Mouse (Mus musculus): ENCODE results near the gene Tcap. TPM values are rescaled to one million over a fixed set of nuclear protein-coding genes. Genes with fewer than 3 reads are reported as not detected.

Tcap gene
- polyA plus RNA-seq (2015; fragmentation: Nextera tagmentation; extraction: Ambion mirVana) = 0.23 and 0.43 TPM in 2 replicates

DNA sequence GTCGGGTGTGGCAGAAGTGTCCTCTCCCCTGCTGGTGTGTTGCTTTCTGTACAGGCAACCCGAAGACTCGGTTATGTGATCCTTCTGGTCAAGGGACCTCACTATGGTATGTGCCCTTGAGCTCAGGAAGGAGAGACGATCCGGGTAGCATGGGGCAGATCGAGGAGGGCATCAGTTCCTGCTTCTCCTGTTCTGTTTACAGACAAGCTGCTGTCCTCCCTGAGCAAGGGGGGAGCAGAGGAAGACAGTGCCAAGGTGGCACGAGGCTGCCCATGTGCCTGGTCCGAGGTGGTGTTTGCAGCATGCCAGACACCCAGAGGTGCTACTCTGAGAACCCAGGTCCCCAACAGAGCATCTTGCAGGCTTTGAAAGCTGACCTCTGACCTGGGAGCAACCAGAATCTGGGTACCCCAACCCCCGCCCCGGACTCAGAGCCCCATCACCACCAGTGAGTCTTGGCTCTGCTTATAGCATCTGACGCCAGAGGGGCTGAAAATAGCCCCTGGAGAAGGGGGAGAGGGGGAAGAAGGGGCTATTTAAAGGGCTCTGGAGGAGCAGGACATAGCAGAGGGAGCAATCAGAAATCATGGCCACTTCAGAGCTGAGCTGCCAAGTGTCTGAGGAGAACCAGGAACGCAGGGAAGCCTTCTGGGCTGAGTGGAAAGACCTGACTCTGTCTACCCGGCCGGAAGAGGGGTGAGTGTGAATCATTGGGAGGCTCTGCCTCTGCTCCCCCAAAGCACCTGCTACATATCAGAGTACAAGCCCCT lies at the start of gene Tcap:
Gene Tcap, plus strand, starts transcription at position 551 of the 770 bp plus-strand sequence.
- no peak within 1 kb of the TSS for H3K27ac ChIP-seq

DNA sequence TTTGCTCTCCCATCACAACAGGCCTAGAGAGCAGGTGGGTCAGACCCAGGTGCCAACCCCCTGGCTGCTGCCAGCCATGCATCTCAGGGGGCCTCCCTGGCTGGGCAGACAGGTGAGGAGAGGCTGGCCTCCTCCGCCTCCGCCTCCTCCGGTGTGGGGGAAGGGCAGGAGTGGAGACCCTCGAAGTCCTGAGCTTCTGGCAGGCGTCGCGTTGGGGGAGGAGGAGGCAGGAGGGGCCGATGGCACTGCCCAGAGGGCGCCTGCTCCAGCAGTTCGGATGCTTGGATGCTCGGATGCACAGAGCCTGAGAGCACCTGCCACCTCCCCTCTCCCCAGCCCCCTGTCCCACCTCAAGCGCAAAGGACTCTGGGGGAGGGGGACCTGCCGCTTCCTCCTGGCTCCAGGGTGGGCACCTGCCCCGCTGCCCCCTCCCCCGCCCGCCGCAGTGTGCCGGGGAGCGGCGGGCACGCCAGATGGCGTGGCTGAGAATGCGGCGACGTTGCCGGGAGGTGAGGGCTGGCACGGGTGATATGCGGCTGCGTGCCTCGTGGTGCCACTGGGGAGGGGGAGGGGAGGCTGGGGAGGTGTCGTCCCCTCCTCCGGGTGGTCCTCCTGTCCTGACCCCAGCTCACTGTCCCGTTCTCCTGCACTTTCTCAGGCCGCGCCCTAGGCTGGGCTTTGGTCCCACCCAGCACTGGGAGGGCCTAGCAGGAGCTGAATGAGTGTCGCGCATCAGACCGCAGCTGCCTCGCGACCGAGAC lies 49.5 kb upstream of the Tcap start:
- Histone ChIP-seq H3K9me3 (no peaks in the 10 kb centered on the region), H3K4me1 (peaks cover 22% of the 10 kb centered on the region), H3K4me2 (peak overlapping the region; percentile 46), H3K27ac (no peak overlapping the region), H3K9ac (no peak overlapping the region), H3K4me3 (replicated peaks) (peak overlapping the region; percentile 14), H3K27me3 (replicated peaks) (peaks cover 99% of the 10 kb centered on the region), H3K36me3 (no peaks in the 10 kb centered on the region)
- 4% methylated on average over 35 of the region's 41 CpGs for WGBS
- no peak for ATAC-seq (ENCODE audit: insufficient read depth, low FRiP score, low read depth)

More for the DNA sequence above, at the start of gene Tcap:
- Histone ChIP-seq H3K4me3 (replicated peaks) (no peak within 1 kb of the TSS), H3K4me1 (no peaks in the 10 kb centered on the region), H3K36me3 (peaks cover 8% of the 10 kb centered on the region; the same call in 1 of the 2 replicates), H3K4me2 (no peak within 1 kb of the TSS), H3K27me3 (replicated peaks) (peaks cover 39% of the 10 kb centered on the region), H3K9me3 (no peaks in the 10 kb centered on the region), H3K9ac (no peak within 1 kb of the TSS)
- WGBS = 60% methylated on average over 14 of the region's 14 CpGs
- no peak for ATAC-seq (ENCODE audit: insufficient read depth, low FRiP score, low read depth)

DNA sequence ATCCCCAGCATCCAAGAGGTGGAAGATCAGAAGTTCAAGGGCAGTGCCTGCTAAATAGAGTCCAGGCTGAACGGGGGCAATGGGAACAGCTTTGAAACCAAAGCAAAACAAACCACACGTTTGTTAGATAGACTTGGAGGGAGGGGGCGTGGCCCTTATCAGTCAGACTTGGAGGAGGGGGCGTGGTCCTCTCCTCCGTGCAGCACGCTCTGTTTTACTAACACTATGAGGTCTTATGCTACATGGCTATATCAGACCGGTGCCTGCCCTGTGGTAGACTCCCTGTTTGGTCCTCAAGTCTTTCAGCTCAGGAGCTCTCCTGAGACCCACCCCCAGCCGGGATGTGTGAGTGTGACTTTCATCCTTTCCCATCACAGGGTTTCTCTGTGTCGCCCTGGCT lies 48.4 kb upstream of the Tcap start:
- Histone ChIP-seq H3K9me3 (no peaks in the 10 kb centered on the region), H3K4me2 (no peak overlapping the region), H3K4me1 (peaks cover 26% of the 10 kb centered on the region), H3K27me3 (replicated peaks) (peaks cover 99% of the 10 kb centered on the region), H3K36me3 (no peaks in the 10 kb centered on the region), H3K4me3 (replicated peaks) (no peak overlapping the region), H3K27ac (no peak overlapping the region), H3K9ac (no peak overlapping the region)
- WGBS = 6% methylated on average over 9 of the region's 9 CpGs
- no peak for ATAC-seq (ENCODE audit: insufficient read depth, low FRiP score, low read depth)

DNA sequence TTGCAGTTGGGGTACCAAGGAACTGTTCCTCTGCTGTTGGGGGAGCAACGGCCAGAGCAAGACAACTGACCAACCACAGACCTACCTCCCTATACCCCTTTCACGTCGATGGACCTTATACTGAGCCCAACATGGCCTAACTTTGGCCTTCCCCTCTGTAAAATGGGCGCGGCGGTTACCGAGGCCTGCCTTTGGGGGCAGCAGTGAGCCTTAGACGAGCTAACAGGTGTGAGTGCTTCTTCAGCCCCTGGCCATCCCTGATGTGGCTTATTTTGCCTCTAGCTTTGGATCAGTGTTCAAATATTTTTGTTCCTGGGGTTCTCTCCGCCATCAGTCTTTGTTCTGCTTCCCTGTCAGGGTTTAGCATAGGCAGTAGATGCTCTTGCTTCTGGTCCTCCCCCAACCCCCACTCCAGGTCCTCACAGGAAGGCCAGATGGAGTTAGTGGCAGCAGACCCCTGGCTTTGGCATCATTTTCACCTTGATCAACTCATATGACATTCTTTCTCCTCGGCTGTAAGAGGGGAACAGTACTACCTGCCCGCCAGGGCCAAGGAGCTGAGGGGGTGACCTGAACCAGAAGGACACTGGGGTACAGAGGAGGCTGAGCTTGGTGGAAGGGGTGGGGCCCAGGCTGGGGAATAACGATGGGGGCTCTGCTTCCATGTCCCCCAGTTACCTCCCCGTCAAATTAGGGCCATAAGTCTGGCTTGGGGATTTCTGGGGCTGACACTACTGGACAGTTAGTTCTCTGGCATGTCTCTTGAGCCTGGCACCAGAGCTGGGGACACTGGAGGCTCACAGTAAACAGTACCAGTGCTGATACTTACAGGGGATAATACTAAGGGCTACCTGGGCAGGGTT lies 47.1 kb upstream of the Tcap start:
- no peaks in the 10 kb centered on the region for H3K36me3 ChIP-seq
- no peaks in the 10 kb centered on the region for H3K9me3 ChIP-seq
- no peak overlapping the region for H3K9ac ChIP-seq
- H3K27me3 ChIP-seq (replicated peaks) = peaks cover 96% of the 10 kb centered on the region
- no peak for ATAC-seq (ENCODE audit: insufficient read depth, low FRiP score, low read depth)
- no peak overlapping the region for H3K27ac ChIP-seq
- 20% methylated on average over 13 of the region's 13 CpGs for WGBS
- no peak overlapping the region for H3K4me3 ChIP-seq (replicated peaks)
- H3K4me2 ChIP-seq = no peak overlapping the region
- peaks cover 26% of the 10 kb centered on the region for H3K4me1 ChIP-seq

DNA sequence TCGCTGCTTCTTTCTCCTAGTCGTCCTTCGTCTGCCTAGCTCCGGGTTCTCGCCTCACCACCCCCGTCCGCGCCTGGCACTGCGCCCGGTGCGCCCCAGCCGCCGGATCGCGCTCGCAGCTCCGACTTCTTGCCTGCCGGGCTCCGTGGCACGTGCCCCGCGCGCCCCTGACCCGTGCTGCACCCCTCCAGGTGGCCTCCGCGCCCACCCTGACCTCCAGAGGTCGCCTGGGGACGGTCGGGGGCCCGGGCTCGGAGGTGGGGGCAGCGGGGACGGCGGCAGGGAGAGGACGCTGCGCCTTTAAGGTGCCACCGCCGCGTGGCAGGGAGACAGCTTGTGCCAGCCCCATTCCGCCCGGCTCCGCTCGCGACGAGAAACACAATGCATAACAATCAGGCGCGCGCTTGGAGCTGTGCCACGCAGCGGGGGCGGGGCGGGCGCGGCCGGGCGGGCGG lies 45.1 kb upstream of the Tcap start:
- Histone ChIP-seq H3K4me1 (peaks cover 36% of the 10 kb centered on the region), H3K9me3 (no peaks in the 10 kb centered on the region), H3K4me3 (replicated peaks) (peak overlapping the region; percentile 53), H3K27ac (no peak overlapping the region), H3K36me3 (no peaks in the 10 kb centered on the region), H3K4me2 (peak overlapping the region; percentile 100), H3K9ac (peak overlapping the region; percentile 22; the same call in 1 of the 2 replicates), H3K27me3 (replicated peaks) (peaks cover 84% of the 10 kb centered on the region)
- ATAC-seq (ENCODE audit: insufficient read depth, low FRiP score, low read depth) = no peak
- WGBS = under 1% methylated on average over 53 of the region's 57 CpGs

DNA sequence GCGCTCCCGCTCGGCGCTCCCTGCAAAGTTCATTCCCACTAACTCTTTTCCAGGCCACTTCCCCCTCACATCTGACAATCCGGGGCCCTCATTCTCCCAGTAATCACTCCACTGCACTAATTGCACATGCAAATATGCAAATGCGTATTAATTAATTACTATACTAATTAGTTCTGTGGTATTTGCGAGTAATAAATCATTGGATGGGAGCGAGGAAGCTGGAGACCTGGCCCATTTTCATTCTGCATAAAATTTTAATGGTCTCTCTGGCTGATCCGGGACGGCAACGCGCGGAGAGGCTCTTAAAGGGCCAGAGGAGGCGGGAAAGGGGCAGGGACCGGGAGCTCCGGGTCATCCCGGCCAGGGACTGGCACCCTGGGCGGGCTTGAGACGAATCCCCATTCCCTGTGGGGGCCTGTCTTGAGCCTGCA lies 44.5 kb upstream of the Tcap start:
- no peak for ATAC-seq (ENCODE audit: insufficient read depth, low FRiP score, low read depth)
- peak overlapping the region; percentile 22; the same call in 1 of the 2 replicates for H3K9ac ChIP-seq

DNA sequence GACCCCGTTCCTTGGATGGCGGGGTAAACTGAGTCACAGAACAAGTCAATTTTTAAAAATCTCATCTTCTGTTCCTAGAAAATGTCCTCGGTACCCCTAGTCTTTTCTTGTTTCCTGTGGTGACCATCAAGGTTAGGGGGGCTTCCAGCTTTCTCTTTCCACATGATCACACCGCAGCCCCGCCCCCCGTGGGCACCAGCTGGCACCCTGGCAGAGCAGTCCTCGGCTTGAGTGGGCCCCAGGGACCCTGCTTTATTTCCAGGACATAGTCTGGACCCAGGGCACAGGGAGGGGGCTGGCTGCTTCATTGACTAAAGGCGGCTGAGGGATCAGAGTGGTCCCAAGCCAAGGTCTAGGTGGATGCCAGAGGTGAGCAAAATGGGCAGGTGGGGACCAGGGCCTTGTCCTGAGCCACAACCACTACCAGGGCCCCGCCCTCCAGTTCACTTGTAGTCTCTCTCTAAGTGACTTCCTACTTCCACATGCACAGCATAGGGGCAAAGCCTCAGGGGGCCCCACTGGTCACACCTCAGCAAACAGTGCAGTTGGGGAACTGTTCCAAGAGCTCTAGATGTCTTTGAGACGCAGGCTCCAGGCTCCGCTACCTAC lies 43.8 kb upstream of the Tcap start:
- H3K9me3 ChIP-seq = no peaks in the 10 kb centered on the region
- 13% methylated on average over 11 of the region's 11 CpGs for WGBS
- ATAC-seq (ENCODE audit: insufficient read depth, low FRiP score, low read depth) = no peak

More for the DNA sequence above, 44.5 kb upstream of the Tcap start:
- under 1% methylated on average over 18 of the region's 19 CpGs for WGBS
- Histone ChIP-seq H3K4me2 (peak overlapping the region; percentile 100), H3K4me3 (replicated peaks) (peak overlapping the region; percentile 53), H3K4me1 (peaks cover 32% of the 10 kb centered on the region), H3K27ac (no peak overlapping the region), H3K27me3 (replicated peaks) (peaks cover 82% of the 10 kb centered on the region), H3K36me3 (no peaks in the 10 kb centered on the region), H3K9me3 (no peaks in the 10 kb centered on the region)

DNA sequence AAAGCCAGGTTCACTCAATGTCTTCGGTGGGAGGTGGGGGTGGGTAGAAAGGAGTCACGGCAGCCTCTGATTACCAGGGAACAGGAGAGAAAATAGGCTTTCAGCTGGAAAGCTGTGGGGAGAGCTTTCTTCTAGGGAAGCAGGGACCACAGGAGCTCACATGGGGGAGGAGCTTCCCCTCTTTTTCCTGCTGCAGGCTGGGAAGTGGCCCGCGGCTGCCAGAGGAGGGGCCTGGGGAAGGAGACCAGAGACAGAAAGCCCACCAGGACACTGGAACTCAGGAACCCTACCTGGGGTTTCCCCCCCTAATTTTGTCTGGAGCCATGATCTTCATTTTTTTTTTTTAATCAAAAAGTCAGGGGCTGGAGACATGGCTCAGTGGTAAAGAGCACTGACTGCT lies 43.0 kb upstream of the Tcap start:
- 4% methylated on average over 3 of the region's 4 CpGs for WGBS
- Histone ChIP-seq H3K9ac (no peak overlapping the region), H3K27ac (no peak overlapping the region)

More for the DNA sequence above, 43.8 kb upstream of the Tcap start:
- Histone ChIP-seq H3K27me3 (replicated peaks) (peaks cover 76% of the 10 kb centered on the region), H3K4me3 (replicated peaks) (peak overlapping the region; percentile 53; the same call in 1 of the 2 replicates), H3K4me2 (peak overlapping the region; percentile 100), H3K9ac (no peak overlapping the region), H3K36me3 (no peaks in the 10 kb centered on the region), H3K4me1 (peaks cover 25% of the 10 kb centered on the region), H3K27ac (no peak overlapping the region)

DNA sequence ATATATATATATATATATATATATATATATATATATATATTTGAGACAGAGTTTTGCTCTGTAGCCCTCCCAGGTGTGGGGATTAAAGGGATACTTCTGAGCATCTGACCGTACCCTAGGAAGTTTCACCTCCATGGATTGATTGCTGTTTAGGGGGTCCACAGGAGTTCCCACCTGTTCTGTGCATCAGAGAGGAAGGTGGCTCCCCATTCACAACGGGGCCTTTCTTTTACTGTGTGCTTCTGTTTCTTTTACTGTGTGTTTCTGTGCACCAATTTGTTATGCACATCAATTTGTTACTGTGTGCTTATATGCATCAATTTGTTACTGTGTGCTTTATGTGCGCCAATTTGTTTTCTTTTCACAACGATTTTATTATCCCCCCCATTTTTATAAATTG lies 42.4 kb upstream of the Tcap start:
- Histone ChIP-seq H3K27ac (no peak overlapping the region), H3K9ac (no peak overlapping the region), H3K36me3 (no peaks in the 10 kb centered on the region), H3K4me1 (peaks cover 20% of the 10 kb centered on the region), H3K4me2 (no peak overlapping the region), H3K27me3 (replicated peaks) (peaks cover 65% of the 10 kb centered on the region), H3K4me3 (replicated peaks) (no peak overlapping the region), H3K9me3 (no peaks in the 10 kb centered on the region)
- no peak for ATAC-seq (ENCODE audit: insufficient read depth, low FRiP score, low read depth)
- WGBS = 70% methylated on average over 4 of the region's 4 CpGs

More for the DNA sequence above, 43.0 kb upstream of the Tcap start:
- H3K27me3 ChIP-seq (replicated peaks) = peaks cover 68% of the 10 kb centered on the region
- H3K9me3 ChIP-seq = no peaks in the 10 kb centered on the region
- ATAC-seq (ENCODE audit: insufficient read depth, low FRiP score, low read depth) = no peak
- no peak overlapping the region for H3K4me2 ChIP-seq
- no peaks in the 10 kb centered on the region for H3K36me3 ChIP-seq
- peaks cover 20% of the 10 kb centered on the region for H3K4me1 ChIP-seq
- H3K4me3 ChIP-seq (replicated peaks) = no peak overlapping the region

DNA sequence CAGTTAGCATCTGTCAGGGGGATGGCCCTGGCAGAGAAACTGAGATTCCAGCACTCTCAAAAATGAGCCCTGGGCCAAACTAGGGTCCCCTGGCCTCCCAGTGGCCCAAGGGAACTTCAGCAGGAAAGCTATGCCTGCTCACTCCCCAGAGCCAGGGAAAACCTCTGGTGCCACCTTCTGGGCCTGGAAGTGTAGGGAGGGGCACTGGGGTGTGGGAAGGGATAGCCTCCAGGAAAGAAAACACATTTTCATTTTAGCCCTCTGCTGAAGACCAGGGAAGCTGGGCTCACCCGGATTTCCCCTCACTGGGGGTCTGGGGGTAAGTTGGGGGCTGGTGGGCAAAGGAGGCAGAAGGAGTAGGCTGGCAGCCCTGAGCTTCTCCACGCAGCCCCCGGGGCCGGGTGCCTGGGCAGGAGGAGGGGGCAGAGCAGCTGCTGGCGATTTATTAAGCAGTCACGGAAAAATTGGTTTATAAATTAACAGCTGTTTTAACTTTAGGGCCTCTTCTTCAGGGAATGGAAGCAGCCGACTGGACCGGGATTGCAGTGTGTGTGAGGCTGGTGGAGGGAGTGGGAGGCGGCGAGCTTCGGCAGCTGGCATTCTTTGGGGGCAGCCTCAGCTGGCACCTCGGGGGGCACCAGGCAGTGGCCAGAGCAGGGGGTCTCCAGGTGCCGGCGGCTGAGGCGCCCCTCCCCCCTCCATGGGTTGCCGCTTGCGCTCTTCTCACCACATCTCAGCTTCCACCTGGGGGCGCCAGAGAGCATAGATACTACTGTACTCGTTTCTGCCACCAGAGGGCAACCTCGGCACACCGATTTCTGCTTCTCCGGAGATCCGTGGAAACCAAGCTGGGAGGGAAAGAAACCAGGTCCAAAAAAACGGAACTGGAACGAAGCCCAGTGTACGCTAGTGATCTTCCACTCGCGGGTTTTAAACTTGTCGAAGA lies 41.3 kb upstream of the Tcap start:
- 3% methylated on average over 29 of the region's 29 CpGs for WGBS
- no peak overlapping the region for H3K27ac ChIP-seq
- no peak overlapping the region for H3K9ac ChIP-seq
- H3K27me3 ChIP-seq (replicated peaks) = peaks cover 65% of the 10 kb centered on the region
- peak overlapping the region; percentile 40 for H3K4me3 ChIP-seq (replicated peaks)
- ATAC-seq (ENCODE audit: insufficient read depth, low FRiP score, low read depth) = peak; percentile 51; the same call in 1 of the 2 replicates
- peak overlapping the region; percentile 74 for H3K4me2 ChIP-seq
- no peaks in the 10 kb centered on the region for H3K9me3 ChIP-seq
- peaks cover 20% of the 10 kb centered on the region for H3K4me1 ChIP-seq
- no peaks in the 10 kb centered on the region for H3K36me3 ChIP-seq
